Mouse (Mus musculus) testis, adult 2 months (tissue): ENCODE measurements at regions not wholly inside any gene's neighbourhood (a gene's known extent, or its start where the extent isn't known, plus 50 kb on each side); places are given as distances from the start of the nearest gene placed in this dataset.

Source experiments
- CTCF ChIP-seq: fragments of 200-500 bp; IDR thresholded peaks from 2 replicates; pipeline ENCODE4 v1.5.1; 2012; ENCODE audit warnings: low read depth, mild to moderate bottlenecking, inconsistent platforms, low read length, moderate library complexity; ENCODE audit not compliant: control insufficient read depth, insufficient read depth, insufficient replicate concordance
- POLR2A ChIP-seq: fragments of 200-500 bp; IDR thresholded peaks from 2 replicates; pipeline ENCODE4 v1.6.1; 2012; ENCODE audit warnings: low read depth, mild to moderate bottlenecking, inconsistent platforms, low read length, moderate library complexity; ENCODE audit not compliant: control insufficient read depth

- TF ChIP-seq CTCF = no peak
- TF ChIP-seq POLR2A = no peak
These were observed 233.5 kb downstream of the Foxo1 start for GRCm38 (mm10) chr3:52501614-52502013.
